Mouse (Mus musculus) small intestine, adult 10 weeks (tissue): ENCODE measurements around the gene Zbtb5. TPM values are rescaled to one million over a fixed set of nuclear protein-coding genes. Genes with fewer than 3 reads are reported as not detected.

Source experiments
- polyA plus RNA-seq: library from polyadenylated mRNA; stranded (reverse); fragments of 350-450 nt; fragmentation: Illumina TruSeq; extraction: RNeasy Lipid Tissue Mini Kit (QIAGEN cat#74804); gene quantifications from one replicate; pipeline ENCODE4 v1.2.3, GENCODE M21; 2014; ENCODE audit warnings: low replicate concordance

Gene Zbtb5
- polyA plus RNA-seq: 3.6 TPM

DNA sequence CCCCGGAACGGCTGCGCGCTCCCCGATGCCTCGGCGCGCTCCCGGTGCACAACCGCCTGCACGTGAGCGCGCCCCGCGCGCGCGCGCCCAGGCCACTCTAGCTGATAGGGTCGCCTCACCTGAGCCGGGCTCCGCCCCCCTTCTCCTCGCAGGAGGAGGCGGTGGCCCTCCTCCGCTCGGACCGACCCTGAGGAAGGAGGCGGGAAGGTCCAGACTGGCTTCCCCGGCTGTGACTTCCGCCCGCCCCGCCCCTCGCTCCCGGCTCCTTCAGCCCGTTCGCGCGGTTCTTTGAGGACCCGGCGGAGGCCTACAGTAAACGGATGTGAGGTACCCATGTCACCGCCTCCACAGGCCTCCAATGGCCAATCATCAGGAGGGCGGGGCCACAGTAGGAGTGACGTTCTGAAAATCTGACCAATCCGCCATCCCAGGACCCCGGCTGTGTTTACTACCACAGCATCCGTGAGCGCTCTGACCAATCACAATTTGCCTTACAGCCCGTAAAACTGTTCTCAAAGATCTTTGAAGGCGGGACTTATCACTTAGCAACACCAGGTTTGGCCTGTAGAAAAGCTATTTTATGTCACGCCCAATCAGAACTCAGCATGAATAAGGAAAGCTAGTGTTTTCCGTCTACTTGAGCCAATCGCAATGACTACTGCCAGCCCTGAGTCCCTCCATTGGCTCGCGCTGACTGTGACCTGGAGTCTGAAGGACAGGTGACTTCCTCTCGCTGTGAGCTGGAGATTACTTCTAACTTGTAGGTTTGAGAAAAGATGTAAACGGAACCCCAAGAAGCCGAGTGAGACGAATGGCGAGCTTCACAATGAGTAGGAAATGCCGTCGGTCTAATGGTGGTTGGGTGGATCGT lies at the start of gene Zbtb5:
TSS of gene Zbtb5 (minus strand) at position 308 of the 871 bp plus-strand sequence.

DNA sequence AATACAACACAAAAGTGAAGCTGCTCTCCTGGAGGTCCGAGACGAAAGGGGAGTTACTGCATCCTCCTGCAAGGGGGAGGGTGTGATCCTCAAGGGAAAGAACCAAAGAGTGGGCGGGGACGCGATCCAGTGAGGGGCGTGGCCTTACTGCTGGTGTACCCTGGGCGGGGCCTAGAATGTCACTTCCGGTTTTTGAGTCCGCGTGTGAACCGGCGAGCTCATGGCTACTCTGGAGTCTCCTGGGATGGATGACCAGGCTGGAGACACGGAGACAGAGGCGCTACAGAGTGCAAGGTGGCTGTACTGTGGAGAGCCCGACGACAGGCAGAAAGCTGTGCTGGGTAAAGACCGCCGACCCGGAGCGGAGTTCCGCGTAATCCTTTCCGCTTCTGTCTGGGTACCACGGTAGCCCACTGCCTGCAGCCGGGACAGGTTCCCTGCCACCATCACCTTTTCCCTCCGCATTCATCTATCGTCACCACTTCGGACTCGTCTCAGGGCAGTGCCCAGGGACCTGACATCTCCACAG lies 6.3 kb upstream of the Zbtb5 start, which contains the start of gene Polr1e:
TSS of gene Polr1e (plus strand) at position 132 of the 529 bp plus-strand sequence.

DNA sequence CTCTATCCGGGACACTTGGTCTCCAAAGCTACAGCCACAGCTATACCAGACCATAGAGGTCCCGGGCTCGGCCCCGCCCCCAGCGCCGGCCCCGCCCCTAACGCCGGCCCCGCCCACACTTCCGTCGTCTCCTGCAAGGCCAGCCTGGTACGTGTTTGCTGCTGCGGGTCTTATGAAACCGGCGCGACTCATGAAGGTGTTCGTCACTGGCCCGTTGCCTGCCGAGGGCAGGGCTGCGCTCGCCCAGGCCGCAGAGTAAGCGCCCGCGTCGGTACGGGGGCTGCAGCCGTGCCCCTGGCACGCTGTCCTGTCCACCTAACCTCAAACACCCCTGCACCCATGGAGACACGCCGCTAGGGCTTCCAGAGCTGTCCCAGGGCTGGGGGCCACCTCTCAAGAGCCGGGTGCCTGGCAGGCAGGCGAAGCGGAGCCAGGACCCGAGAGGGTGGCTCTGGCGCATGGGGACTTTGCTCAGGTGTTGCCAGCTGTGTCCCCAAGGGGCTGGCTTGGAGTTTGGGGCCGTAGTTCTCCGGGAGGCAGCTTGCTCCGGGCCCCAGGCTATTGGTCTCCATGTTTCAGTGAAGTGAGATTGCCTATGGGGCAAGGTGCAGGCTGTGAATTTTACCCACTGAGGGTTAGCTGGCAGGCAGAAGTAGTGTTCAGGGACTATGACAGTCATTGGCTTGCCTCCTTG lies 30.8 kb downstream of the Zbtb5 start, which contains the start of gene Grhpr:
TSS of gene Grhpr (plus strand) at position 116 of the 694 bp plus-strand sequence.

Other genes starting within 250 kb of the Zbtb5 start
- not detected for gene Grhpr, start 31.0 kb downstream of the Zbtb5 start, polyA plus RNA-seq
- gene Polr1e, start 6.2 kb upstream of the Zbtb5 start, polyA plus RNA-seq: 3.7 TPM
- 0.15 TPM for gene Fbxo10, start 72.2 kb upstream of the Zbtb5 start, polyA plus RNA-seq
- 107 TPM for gene Tomm5, start 95.7 kb upstream of the Zbtb5 start, polyA plus RNA-seq
- not detected for gene Frmpd1, start 172.5 kb upstream of the Zbtb5 start, polyA plus RNA-seq